Mouse (Mus musculus) heart, postnatal 14 days (tissue): ENCODE results near the gene Coro1b. TPM values are rescaled to one million over a fixed set of nuclear protein-coding genes. Genes with fewer than 3 reads are reported as not detected.

Experiments
- DNase-seq, 2 experiments: peaks; one replicate each; pipeline ENCODE4 v3.0.0; 2021 to 2022
- intact Hi-C: fragments of 180-260 bp; cut with DNase I; formaldehyde crosslinking; loops from one replicate; pipeline ENCODE4 v1.15.1; 2025
- total RNA-seq, 2 experiments: library from RNA; stranded (reverse); gene quantifications; 2 replicates each; pipeline ENCODE4 v1.2.3; 2021

The Coro1b gene
- total RNA-seq, 2 experiments from 2014 or later = 61.9 to 70.9 TPM

DNA sequence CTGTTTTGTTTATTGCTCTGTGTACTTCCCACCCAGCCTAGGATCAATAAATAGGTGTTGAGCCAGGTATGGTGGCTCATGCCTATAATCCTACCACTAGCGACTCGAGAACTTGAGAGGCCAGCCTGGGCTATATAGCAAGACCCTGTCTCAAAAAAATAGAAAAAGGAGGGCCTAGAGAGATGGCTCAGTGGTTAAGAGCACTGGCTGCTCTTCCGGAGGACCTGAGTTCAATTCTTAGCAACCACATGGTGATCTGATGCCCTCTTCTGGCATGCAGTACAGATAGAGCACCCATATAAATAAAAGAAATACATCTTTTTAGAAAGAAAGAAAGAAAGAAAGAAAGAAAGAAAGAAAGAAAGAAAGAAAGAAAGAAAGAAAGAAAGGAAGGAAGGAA, 54.7 kb downstream of the Coro1b start:
- DNase-seq = no peak
- intact Hi-C loops = no loop called here

Other genes starting within 250 kb of the Coro1b start
- gene Tcirg1, start 241.5 kb upstream of the Coro1b start, total RNA-seq = 10 to 100 TPM; 16.0 to 20.4 TPM
- 100 to 1,000 TPM; 438 to 441 TPM for gene Ndufs8, start 235.8 kb upstream of the Coro1b start, total RNA-seq
- 1 to 10 TPM; 2.6 to 3.2 TPM for gene Aldh3b1, start 218.8 kb upstream of the Coro1b start, total RNA-seq
- 10 to 100 TPM; 21.7 to 21.9 TPM for gene Unc93b1, start 213.4 kb upstream of the Coro1b start, total RNA-seq
- under 1 TPM; 0.12 to 0.31 TPM for gene Aldh3b3, start 190.0 kb upstream of the Coro1b start, total RNA-seq
- under 1 TPM; 0.57 to 0.59 TPM for gene Aldh3b2, start 176.3 kb upstream of the Coro1b start, total RNA-seq
- 10 to 100 TPM; 11.7 to 15.2 TPM for gene Acy3, start 162.0 kb upstream of the Coro1b start, total RNA-seq
- not detected for gene Tbx10, start 155.9 kb upstream of the Coro1b start, total RNA-seq
- 10 to 100 TPM; 66.8 to 69.4 TPM for gene Nudt8, start 148.0 kb upstream of the Coro1b start, total RNA-seq
- 1 to 10 TPM; 2.0 to 2.6 TPM for gene Gm49405, start 148.0 kb upstream of the Coro1b start, total RNA-seq
- gene Doc2g, start 145.3 kb upstream of the Coro1b start, total RNA-seq = 10 to 100 TPM; 73.8 to 83.6 TPM
- gene Ndufv1, start 135.8 kb upstream of the Coro1b start, total RNA-seq = 1,000 to 10,000 TPM; 1,061 to 1,067 TPM
- 100 to 1,000 TPM; 257 to 271 TPM for gene Gstp1, start 110.6 kb upstream of the Coro1b start, total RNA-seq
- 10 to 100 TPM; 80.8 to 90.7 TPM for gene Gstp2, start 102.6 kb upstream of the Coro1b start, total RNA-seq
- gene Gstp3, start 89.0 kb upstream of the Coro1b start, total RNA-seq = not detected
- not detected for gene Cabp2, start 67.0 kb upstream of the Coro1b start, total RNA-seq
- 10 to 100 TPM; 24.2 to 27.5 TPM for gene Cdk2ap2, start 51.4 kb upstream of the Coro1b start, total RNA-seq
- 10 to 100 TPM; 25.0 to 26.4 TPM for gene Pitpnm1, start 48.6 kb upstream of the Coro1b start, total RNA-seq
- 10 to 100 TPM; 47.0 to 60.6 TPM for gene Aip, start 22.8 kb upstream of the Coro1b start, total RNA-seq
- gene Gpr152, start 8.8 kb upstream of the Coro1b start, total RNA-seq = not detected
- gene Cabp4, start 4.6 kb upstream of the Coro1b start, total RNA-seq = not detected
- gene Ptprcap, start 5.0 kb downstream of the Coro1b start, total RNA-seq = 1 to 10 TPM; 3.2 to 6.7 TPM
- gene Rps6kb2, start 14.7 kb downstream of the Coro1b start, total RNA-seq = 10 to 100 TPM; 21.6 to 23.6 TPM
- 10 to 100 TPM; 36.1 to 43.3 TPM for gene Carns1, start 26.9 kb downstream of the Coro1b start, total RNA-seq
- 1 to 10 TPM; 4.0 to 7.5 TPM for gene Tbc1d10c, start 42.7 kb downstream of the Coro1b start, total RNA-seq
- 100 to 1,000 TPM; 368 to 404 TPM for gene Ppp1ca, start 43.4 kb downstream of the Coro1b start, total RNA-seq
- gene Rad9a, start 53.0 kb downstream of the Coro1b start, total RNA-seq = 1 to 10 TPM; 4.7 to 5.0 TPM
- gene Clcf1, start 65.6 kb downstream of the Coro1b start, total RNA-seq = 1 to 10 TPM; 1.6 to 2.0 TPM
- not detected for gene AC109138.7, start 65.7 kb downstream of the Coro1b start, total RNA-seq
- gene Pold4, start 83.3 kb downstream of the Coro1b start, total RNA-seq = 10 to 100 TPM in 1 of 2 experiments, 1 to 10 TPM in 1; 9.5 to 10.8 TPM
- 1 to 10 TPM; 7.2 to 9.9 TPM for gene Ssh3, start 120.6 kb downstream of the Coro1b start, total RNA-seq
- 1 to 10 TPM; 1.0 to 1.4 TPM for gene Ankrd13d, start 134.5 kb downstream of the Coro1b start, total RNA-seq
- gene Grk2, start 157.6 kb downstream of the Coro1b start, total RNA-seq = 10 to 100 TPM; 54.1 to 59.4 TPM
- gene Kdm2a, start 249.7 kb downstream of the Coro1b start, total RNA-seq = 10 to 100 TPM; 47.6 to 49.5 TPM